Mouse (Mus musculus): ENCODE measurements around the gene Cdca3. TPM values are rescaled to one million over a fixed set of nuclear protein-coding genes. Genes with fewer than 3 reads are reported as not detected.
"Not testable (repeated sequence)": the region's sequence is repeated elsewhere in the genome, so short reads cannot be mapped to it uniquely, and the experiment has no call there.

The Cdca3 gene
- polyA plus RNA-seq, 1 experiment from 2014 or later, result 85.1 TPM

GRCm38 (mm10) chr6:124808358-124809012 lies 20.9 kb upstream of the Cdca3 start, which contains the start of gene Spsb2:
Gene Spsb2 (plus strand): TSS chr6:124808661.
- Histone ChIP-seq H3K4me2 (ENCODE audit: low read length) (peak within 1 kb of the TSS; percentile 99), H3K36me3 (ENCODE audit: insufficient read depth, low read length) (peaks cover 6% of the 10 kb centered on the region; the same call in 1 of the 2 replicates), H3K9ac (ENCODE audit: low read depth, low read length) (peak within 1 kb of the TSS; percentile 72), H3K9me3 (replicated peaks; ENCODE audit: low read length) (no peaks in the 10 kb centered on the region), H3K27ac (peak within 1 kb of the TSS; percentile 95), H3K4me3 (replicated peaks; ENCODE audit: low read depth, low read length) (peak within 1 kb of the TSS; percentile 64), H3K27me3 (ENCODE audit: insufficient read depth, low read length) (no peaks in the 10 kb centered on the region), H3K4me1 (replicated peaks; ENCODE audit: insufficient read depth, low read length) (peaks cover 27% of the 10 kb centered on the region; the same call in 1 of the 2 replicates)
- 2% methylated on average over 29 of the region's 29 CpGs for WGBS
- DNase-seq (ENCODE audit: low spot score), result peak; percentile 91
- peak; percentile 44 for ATAC-seq (replicated peaks; ENCODE audit: low FRiP score, low read depth)
- no peak for TF ChIP-seq CTCF (IDR thresholded peaks at IDR 0.05; ENCODE audit: low read depth)

- peak overlapping the region; percentile 64 for H3K4me3 ChIP-seq (replicated peaks; ENCODE audit: low read depth, low read length)
- H3K27ac ChIP-seq, result peak overlapping the region; percentile 95
- peak; percentile 84 for TF ChIP-seq CTCF (IDR thresholded peaks at IDR 0.05; ENCODE audit: low read depth)
- peak overlapping the region; percentile 72 for H3K9ac ChIP-seq (ENCODE audit: low read depth, low read length)
- H3K9me3 ChIP-seq (replicated peaks; ENCODE audit: low read length), result no peaks in the 10 kb centered on the region
- WGBS, result under 1% methylated on average over 35 of the region's 35 CpGs
- peaks cover 6% of the 10 kb centered on the region; the same call in 1 of the 2 replicates for H3K36me3 ChIP-seq (ENCODE audit: insufficient read depth, low read length)
- DNase-seq (ENCODE audit: low spot score) (peak; percentile 90), ATAC-seq (replicated peaks; ENCODE audit: low FRiP score, low read depth) (peak; percentile 12)
- H3K4me1 ChIP-seq (replicated peaks; ENCODE audit: insufficient read depth, low read length), result peaks cover 28% of the 10 kb centered on the region; the same call in 1 of the 2 replicates
- no peaks in the 10 kb centered on the region for H3K27me3 ChIP-seq (ENCODE audit: insufficient read depth, low read length)
- peak overlapping the region; percentile 99 for H3K4me2 ChIP-seq (ENCODE audit: low read length)
These were observed 20.1 kb upstream of the Cdca3 start for GRCm38 (mm10) chr6:124809052-124809774.

GRCm38 (mm10) chr6:124809775-124810538 lies 19.4 kb upstream of the Cdca3 start:
- no peak for DNase-seq (ENCODE audit: low spot score)
- H3K27me3 ChIP-seq (ENCODE audit: insufficient read depth, low read length), result no peaks in the 10 kb centered on the region
- no peaks in the 10 kb centered on the region for H3K9me3 ChIP-seq (replicated peaks; ENCODE audit: low read length)
- peak overlapping the region; percentile 64 for H3K4me3 ChIP-seq (replicated peaks; ENCODE audit: low read depth, low read length)
- peaks cover 32% of the 10 kb centered on the region; the same call in 1 of the 2 replicates for H3K4me1 ChIP-seq (replicated peaks; ENCODE audit: insufficient read depth, low read length)
- peak overlapping the region; percentile 99 for H3K4me2 ChIP-seq (ENCODE audit: low read length)
- ATAC-seq (replicated peaks; ENCODE audit: low FRiP score, low read depth), result no peak
- TF ChIP-seq CTCF (IDR thresholded peaks at IDR 0.05; ENCODE audit: low read depth), result no peak
- 50% methylated on average over 14 of the region's 14 CpGs for WGBS
- H3K27ac ChIP-seq, result peak overlapping the region; percentile 95
- peak overlapping the region; percentile 72 for H3K9ac ChIP-seq (ENCODE audit: low read depth, low read length)
- peaks cover 6% of the 10 kb centered on the region; the same call in 1 of the 2 replicates for H3K36me3 ChIP-seq (ENCODE audit: insufficient read depth, low read length)

GRCm38 (mm10) chr6:124810566-124811402 lies 18.6 kb upstream of the Cdca3 start:
- H3K9me3 ChIP-seq (replicated peaks; ENCODE audit: low read length); H3K27me3 ChIP-seq (ENCODE audit: insufficient read depth, low read length); DNase-seq (ENCODE audit: low spot score); H3K4me2 ChIP-seq (ENCODE audit: low read length); H3K36me3 ChIP-seq (ENCODE audit: insufficient read depth, low read length); H3K27ac ChIP-seq; H3K4me3 ChIP-seq (replicated peaks; ENCODE audit: low read depth, low read length); ATAC-seq (replicated peaks; ENCODE audit: low FRiP score, low read depth): not testable (repeated sequence)
- Histone ChIP-seq H3K4me1 (replicated peaks; ENCODE audit: insufficient read depth, low read length) (peaks cover 32% of the 10 kb centered on the region; the same call in 1 of the 2 replicates), H3K9ac (ENCODE audit: low read depth, low read length) (peak overlapping the region; percentile 72; the same call in 1 of the 2 replicates)
- WGBS, result 79% methylated on average over 10 of the region's 11 CpGs

GRCm38 (mm10) chr6:124811403-124811665 lies 18.0 kb upstream of the Cdca3 start:
- Histone ChIP-seq H3K9ac (ENCODE audit: low read depth, low read length) (no peak overlapping the region), H3K27ac (no peak overlapping the region), H3K4me1 (replicated peaks; ENCODE audit: insufficient read depth, low read length) (peaks cover 31% of the 10 kb centered on the region; the same call in 1 of the 2 replicates), H3K27me3 (ENCODE audit: insufficient read depth, low read length) (no peaks in the 10 kb centered on the region), H3K9me3 (replicated peaks; ENCODE audit: low read length) (no peaks in the 10 kb centered on the region), H3K4me3 (replicated peaks; ENCODE audit: low read depth, low read length) (no peak overlapping the region), H3K4me2 (ENCODE audit: low read length) (no peak overlapping the region), H3K36me3 (ENCODE audit: insufficient read depth, low read length) (peaks cover 6% of the 10 kb centered on the region; the same call in 1 of the 2 replicates)
- no peak for ATAC-seq (replicated peaks; ENCODE audit: low FRiP score, low read depth)
- WGBS, result 64% methylated on average over 4 of the region's 4 CpGs
- no peak for TF ChIP-seq CTCF (IDR thresholded peaks at IDR 0.05; ENCODE audit: low read depth)
- DNase-seq (ENCODE audit: low spot score), result no peak
